Mouse (Mus musculus) thymus, adult 2 months (tissue): ENCODE measurements around the gene Mau2.

ENCODE experiments used
- CTCF ChIP-seq: fragments of 200-500 bp; IDR thresholded peaks from 2 replicates; pipeline ENCODE4 v1.5.1; 2012; ENCODE audit warnings: mild to moderate bottlenecking, control low read depth, low read length, moderate library complexity, borderline replicate concordance; ENCODE audit not compliant: control insufficient read depth, poor library complexity, insufficient read depth; ENCODE audit errors: extremely low read depth
- POLR2A ChIP-seq: fragments of 200-500 bp; IDR thresholded peaks from 2 replicates; pipeline ENCODE4 v1.6.1; 2012; ENCODE audit warnings: mild to moderate bottlenecking, low read length, control low read depth, moderate library complexity; ENCODE audit not compliant: control insufficient read depth, poor library complexity, insufficient read depth; ENCODE audit errors: extremely low read depth

GRCm38 (mm10) chr8:70012350-70012749, 30.2 kb downstream of the Mau2 start:
- no peak for TF ChIP-seq CTCF
- no peak for TF ChIP-seq POLR2A
